Mouse (Mus musculus) cerebellum, postnatal 25 days (tissue): Measurements from ENCODE around the gene Zfhx3.
"Not testable (repeated sequence)": the region's sequence is repeated elsewhere in the genome, so short reads cannot be mapped to it uniquely, and the experiment has no call there.

ENCODE experiments used
- DNase-seq, 2 experiments: peaks; one replicate each; pipeline ENCODE4 v3.0.0; 2021; ENCODE audit warnings: mixed read lengths in 2 of 2

Zfhx3 gene

GRCm38 (mm10) chr8:107941922-107942694 lies at the start of gene Zfhx3:
Gene Zfhx3 (plus strand): TSS chr8:107942644.
- no peak for DNase-seq

DNA sequence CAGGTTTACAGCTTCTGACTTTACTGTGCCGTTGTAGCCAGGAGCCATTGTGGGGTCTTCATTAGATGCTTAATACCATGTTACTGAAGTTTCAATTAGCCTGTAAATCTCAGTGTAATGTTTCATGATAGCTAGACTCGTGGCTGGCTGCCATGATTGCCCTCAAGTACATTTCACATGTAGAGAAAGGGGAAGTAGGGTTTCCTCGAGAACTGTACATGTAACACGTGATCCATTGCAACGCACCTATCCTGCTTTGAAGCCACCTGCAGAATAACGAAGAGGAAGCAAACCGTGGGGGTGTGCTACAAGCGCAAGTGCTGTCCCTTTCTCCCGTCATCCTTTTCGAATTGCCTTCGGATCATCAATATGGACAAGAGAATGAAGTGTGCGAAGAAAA lies 23.5 kb upstream of the Zfhx3 start:
- no peak for DNase-seq

DNA sequence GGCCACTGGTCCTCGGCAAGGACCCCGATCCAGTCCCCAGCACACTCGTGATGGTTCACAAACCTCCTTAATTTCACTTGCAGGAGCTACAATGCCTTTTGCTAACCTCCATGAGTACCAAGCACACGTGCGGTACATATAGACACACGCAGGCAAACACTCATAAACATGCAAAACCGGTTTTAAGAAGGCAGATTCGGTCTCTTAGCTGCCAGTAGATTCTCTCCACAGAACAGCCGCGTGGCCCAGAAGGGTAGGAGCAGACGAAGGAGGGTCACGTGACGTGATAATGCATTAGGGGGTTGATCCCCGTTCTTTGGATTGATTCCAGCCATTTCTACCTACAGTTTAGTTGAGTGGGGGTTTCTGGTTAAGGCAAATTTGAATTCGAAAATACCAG lies 16.3 kb upstream of the Zfhx3 start:
- DNase-seq = no peak

- no peak for DNase-seq
Observed at GRCm38 (mm10) chr8:107936725-107937124, 5.7 kb upstream of the Zfhx3 start.

- not testable (repeated sequence) for DNase-seq
Observed at GRCm38 (mm10) chr8:107938231-107938630, 4.2 kb upstream of the Zfhx3 start.

GRCm38 (mm10) chr8:107940181-107940580 lies 2.3 kb upstream of the Zfhx3 start:
- no peak for DNase-seq

DNA sequence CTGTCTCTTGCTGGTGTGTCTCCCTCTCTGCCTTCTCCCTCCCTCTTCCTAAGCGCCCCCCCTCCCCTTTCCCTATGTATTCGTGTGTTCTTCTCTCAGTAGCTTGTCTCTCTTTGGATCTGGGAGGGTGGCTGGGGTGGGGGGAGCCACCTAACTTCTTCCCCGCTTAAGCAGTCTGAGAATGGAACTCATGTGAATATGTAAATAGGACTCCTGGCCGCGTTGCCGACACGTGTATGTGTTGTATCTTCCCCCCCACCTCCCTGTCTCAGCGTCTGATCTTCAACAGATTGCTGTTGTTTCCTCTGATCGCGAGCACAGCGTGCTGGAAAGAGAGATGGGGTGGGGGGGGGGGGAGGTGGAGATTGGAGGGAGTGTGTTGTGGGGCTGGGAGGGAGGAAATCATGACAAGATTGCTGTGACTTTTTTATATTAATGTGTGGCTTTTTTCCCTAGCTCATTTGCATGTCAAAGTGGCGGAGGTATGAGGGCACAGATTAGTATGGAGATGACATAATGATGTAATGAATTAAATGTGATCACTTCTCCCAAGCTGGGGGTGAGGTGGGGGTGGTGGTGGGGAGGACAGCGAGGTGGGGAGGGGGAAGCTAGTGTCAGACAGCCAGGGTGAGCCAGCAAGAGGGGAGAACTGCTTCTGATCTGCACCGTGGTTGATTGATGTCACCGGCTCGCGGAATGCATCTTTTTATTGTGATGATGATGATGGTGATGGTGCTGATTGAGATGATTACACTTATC lies 487 bp downstream of the Zfhx3 start:
- DNase-seq = no peak

GRCm38 (mm10) chr8:107943550-107944348 lies 1.3 kb downstream of the Zfhx3 start:
- DNase-seq = no peak

GRCm38 (mm10) chr8:107944676-107945600 lies 2.5 kb downstream of the Zfhx3 start:
- peak in 1 of 2 experiments; percentile 8 for DNase-seq

- DNase-seq = no peak
Observed at GRCm38 (mm10) chr8:107946888-107947287, 4.4 kb downstream of the Zfhx3 start.

DNA sequence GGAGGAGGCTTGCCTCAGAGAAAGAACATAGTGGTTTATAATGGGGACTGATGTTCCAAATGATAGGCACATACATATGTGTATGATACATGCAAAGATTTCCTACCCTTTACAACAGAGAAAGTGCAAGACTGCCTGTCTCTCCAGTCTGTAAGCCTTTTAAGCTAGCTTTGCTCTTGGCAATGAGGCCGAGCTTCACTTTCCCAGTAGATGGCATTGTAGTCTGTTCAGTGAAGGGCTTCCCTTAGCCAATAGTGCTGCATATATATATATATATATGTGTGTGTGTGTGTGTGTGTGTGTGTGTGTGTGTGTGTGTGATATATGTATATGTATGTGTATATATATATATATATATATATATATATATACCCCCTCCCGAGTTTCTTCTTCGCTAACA lies 13.4 kb downstream of the Zfhx3 start:
- peak in 1 of 2 experiments; percentile 14 for DNase-seq

GRCm38 (mm10) chr8:107957566-107957965 lies 15.1 kb downstream of the Zfhx3 start:
- DNase-seq = no peak

- DNase-seq = no peak
Observed at GRCm38 (mm10) chr8:107960466-107960865, 18.0 kb downstream of the Zfhx3 start.

DNA sequence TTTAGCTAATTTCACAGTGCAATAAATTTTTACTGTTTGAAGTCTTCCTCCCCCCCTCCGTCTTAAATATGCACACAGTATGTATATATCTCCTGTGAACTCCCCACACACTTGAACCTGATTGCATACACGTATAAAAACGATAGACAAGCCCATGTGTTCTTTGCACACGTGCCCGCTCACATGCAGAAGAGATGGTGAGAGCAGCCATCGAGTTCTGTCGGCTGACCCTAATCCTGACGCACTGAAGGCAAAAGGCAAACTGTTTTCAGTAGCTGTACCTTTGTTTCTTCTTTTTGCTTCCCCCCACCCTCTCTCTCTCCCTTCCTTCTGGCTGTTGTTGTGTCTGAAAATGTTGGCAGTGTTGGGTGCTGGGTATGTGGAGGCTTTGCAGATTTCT lies 18.4 kb downstream of the Zfhx3 start:
- DNase-seq = no peak

DNA sequence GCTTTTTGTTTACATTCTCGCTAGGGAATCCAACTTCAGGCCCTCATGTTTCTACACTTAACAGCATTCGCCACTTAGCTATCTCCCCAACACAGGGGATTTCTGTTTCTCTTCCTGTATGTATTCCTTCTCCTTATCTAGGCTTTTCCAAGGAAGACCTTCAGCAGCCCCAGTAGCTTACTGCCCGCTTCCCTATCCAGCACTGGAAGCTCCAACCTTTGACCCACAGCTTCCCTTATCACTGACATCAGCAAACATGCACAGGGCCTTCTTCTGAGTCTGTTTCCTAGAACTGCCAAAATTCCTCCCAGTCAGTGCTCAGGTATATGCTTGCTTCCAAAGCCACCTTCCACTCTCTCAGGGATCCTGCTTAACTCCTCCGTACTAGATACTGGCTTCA lies 29.8 kb downstream of the Zfhx3 start:
- no peak for DNase-seq

GRCm38 (mm10) chr8:107974451-107974850 lies 32.0 kb downstream of the Zfhx3 start:
- no peak for DNase-seq

- DNase-seq = no peak
Observed at GRCm38 (mm10) chr8:107978247-107978646, 35.8 kb downstream of the Zfhx3 start.

- DNase-seq = peak; percentile 47 to 61
Observed at GRCm38 (mm10) chr8:107980618-107981017, 38.2 kb downstream of the Zfhx3 start.

GRCm38 (mm10) chr8:107986629-107987028 lies 44.2 kb downstream of the Zfhx3 start:
- DNase-seq = peak; percentile 14 to 51

DNA sequence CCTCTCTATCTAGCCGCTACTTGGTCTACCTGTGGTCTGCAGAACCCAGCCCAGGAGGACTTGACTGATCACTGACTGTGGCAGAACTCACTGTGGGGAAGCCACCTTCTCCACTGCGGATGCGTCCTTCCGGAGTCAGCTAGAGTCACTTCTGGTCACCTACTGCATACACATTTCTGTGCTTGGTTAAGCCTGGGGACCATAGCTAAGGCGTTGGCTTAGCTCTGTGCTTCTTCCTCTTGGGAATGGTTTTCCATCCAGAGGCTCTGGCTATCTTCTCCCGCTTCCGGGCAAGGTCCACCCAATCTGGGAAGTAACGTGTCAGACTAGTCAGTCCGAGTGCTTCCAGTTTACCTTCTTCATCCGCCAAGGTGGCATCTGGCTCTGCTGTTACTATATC lies 56.4 kb downstream of the Zfhx3 start:
- DNase-seq = no peak

GRCm38 (mm10) chr8:108011516-108011915 lies 69.1 kb downstream of the Zfhx3 start:
- peak in 1 of 2 experiments; percentile 13 for DNase-seq

- DNase-seq = no peak
Observed at GRCm38 (mm10) chr8:108017727-108018126, 75.3 kb downstream of the Zfhx3 start.
